Mouse (Mus musculus): ENCODE results near the gene Igsf6.

The Igsf6 gene

DNA sequence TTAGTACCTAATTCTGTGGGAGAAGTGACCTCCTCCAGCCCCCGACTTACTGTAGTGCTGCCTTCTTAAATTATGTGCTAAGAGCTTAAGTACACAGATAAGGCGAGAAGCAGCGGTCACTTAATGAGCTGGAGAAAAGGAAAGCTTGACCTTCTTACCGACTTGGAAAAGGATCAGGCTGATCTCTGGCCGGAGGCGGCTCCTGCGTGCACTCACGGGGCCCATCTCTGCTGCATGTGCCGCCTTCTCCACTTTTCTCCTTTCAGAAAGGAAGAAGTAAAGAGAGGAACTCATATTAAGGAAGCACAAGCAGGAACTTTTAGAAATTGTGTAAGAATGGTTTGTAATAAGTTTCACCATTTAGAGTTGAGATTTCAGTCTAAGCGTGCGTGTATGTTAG lies at the start of gene Igsf6:
Gene Igsf6 (minus strand): TSS at position 292 of the 400 bp plus-strand sequence.
- no peak for DNase-seq

DNA sequence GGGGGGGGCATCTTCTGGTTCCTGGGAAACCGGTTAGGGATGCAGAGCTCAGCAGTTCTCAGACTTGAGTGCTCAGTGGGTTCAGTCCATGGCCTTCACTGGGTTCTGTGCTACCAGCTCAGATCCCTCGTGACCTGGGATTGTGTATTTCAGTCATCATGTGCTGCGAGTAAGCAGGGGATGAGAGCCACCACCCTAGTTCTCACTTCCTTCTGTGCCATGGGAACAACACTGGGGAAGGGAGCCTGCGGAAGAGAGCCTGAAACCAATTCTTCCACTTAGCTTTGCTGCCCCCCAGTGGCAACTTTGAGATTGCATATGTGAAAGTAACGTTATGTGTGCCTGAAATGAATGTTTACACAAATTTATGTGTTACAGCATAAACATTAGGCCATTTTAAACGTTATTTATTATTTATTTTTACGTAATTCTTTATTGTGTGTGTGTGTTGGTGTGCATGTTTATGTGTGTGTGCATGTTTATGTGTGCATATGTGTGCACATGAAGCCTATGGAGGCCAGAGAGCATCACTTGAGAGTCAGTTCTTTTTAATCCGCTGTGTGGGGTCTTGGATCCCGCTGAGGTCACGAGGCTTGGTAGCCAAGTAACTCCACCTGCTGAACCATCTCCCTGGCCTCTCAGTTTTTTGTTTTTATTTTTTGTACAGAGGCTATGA lies 45.9 kb upstream of the Igsf6 start:
- DNase-seq = peak; percentile 6 to 20

DNA sequence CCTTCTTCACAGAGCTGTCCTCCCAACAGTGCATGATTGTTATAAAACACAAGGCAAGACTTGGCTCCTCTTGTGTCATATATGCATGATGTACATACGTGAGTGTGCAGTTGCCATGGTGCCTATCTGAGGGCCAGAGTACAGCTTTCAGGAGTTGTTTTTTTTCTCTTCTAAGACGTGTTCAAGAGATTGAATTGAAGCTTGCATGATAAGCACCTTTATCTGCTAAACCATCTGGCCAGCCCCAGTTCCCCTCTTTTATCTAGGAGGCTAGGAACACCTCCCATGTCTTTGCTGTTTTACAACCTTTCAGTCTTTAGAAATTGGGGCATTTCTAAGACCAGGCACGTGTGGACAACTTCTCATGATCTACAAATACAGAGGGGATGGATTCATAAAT lies 37.4 kb upstream of the Igsf6 start:
- DNase-seq = no peak

DNA sequence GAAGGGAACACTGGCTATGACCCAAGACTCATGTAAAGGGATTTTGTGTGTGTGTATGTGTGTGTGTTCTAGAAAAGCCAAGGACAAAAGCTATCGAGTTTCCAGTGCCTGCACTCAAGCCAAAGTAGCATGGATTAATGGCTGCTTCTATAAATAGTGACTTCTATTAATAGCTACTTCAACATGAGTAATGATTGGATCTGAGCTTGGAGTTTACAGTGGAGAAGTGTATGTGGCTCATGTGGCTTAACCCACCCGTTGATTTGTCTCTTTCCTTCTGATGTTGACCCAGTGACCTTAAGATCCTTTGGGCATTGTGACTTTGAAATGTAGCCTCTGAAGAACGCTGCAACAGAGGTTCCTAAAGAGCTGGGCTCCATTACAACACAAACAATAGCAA lies 36.9 kb upstream of the Igsf6 start:
- no peak for DNase-seq

DNA sequence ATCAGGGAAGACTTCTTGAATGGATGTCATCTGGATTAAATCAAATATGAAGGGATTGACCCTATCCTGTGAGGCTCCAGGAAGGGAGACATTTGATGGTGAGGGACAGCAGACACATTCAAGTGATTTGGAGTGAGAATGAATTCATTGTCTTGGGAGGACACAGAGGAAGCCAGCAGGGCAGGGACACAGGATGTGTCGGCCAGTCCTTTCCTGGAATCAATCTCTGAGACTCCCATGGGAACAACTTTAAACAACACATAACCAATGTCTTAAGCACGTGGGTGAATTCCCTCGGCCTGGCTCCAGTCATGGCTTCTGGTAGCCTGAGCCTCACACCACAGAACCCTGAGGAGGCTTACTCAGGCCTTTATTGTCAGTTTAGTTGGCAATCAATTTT lies 33.5 kb upstream of the Igsf6 start:
- DNase-seq = no peak

DNA sequence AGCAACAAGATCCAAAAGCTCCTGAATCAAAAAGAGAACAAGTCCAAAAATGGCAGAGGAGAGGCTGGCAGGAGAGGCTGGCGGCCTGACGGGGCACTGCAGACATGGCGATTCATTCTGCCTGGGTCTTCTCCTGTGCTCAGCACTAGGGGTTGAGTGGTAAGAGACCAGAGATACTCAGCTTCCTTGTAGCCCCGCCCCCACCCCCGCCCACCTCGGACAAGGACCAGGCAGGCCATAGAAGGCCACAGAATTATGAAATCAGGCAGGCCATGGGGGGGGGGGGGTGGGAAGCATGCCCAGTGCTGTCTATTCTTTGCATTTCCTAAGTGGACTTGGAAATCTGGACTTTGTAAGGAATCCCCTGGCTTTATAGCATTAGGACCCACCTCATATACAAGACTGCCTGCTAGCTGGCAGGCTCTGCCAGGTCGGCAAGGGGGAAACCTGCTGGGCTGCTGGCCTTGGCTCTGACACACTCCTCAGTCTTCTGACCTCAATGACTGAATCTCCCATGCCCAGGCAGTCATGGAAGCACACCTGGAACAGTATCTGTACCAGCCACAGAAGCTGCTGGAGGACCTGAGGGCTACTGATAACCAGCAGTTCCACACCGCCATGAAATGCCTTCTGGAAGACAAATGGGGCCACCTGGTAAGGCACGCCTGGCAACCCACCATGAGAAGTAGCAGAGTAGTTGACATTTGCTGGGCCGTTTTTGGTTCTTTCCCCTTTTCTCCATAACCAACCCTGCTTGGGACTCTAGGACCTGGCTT lies 24.4 kb upstream of the Igsf6 start:
- no peak for DNase-seq

DNA sequence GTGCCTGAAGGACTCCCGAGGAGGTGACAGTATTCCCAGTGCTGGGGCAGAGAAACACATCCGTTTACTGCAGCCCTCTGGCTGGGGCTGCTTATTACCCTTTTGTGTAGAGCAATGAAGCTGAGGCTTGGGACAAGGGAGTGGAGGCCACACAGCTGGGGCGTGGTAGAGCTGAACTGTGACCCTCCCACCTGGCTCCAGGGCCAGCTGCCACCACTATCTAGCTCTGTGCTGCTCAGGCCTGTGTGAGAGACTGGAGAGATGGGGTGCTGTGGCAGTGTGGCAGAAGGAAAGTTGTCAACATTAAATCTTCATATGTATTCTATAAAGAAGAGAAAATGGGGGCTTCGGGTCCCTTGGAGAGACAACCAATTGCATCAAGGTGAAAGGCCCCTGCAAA lies 18.7 kb upstream of the Igsf6 start:
- DNase-seq = no peak

DNA sequence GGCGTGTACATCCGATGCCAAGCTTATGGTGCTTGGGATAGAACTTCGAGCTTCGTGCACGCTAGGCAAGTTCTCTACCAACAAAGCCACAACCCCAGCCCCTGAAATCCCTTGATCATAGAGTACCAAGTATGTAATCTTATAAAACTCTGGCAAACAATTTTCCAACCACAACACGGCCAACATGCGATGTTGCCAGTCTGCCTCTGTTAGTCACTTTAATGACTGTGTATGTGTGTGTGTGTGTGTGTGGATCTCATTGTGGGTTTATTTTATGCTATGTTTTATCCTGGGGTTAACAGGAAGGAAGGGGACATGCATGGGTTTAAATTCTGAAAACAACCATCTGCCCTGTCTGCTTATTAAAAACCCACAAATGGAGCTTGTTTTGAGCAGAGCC lies 16.4 kb upstream of the Igsf6 start:
- DNase-seq = no peak

DNA sequence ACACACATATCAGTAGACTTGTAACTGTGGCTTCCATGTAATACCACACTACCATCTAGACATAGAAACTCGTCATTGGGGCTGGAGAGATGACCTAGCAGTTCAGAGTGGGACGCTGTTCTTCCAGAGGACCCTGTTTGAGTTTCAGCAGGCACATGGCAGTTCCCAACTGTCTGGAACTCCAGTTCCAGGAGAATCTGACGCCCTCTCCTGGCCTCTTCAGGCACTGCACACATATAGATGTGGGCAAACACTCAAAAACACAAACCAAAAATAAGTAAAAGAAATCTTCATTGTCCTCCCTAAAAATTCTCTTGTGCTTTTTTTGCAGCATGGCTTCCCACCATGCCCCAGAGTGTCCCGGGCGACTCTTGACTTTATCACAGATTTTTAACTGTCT lies 14.4 kb upstream of the Igsf6 start:
- DNase-seq = no peak

DNA sequence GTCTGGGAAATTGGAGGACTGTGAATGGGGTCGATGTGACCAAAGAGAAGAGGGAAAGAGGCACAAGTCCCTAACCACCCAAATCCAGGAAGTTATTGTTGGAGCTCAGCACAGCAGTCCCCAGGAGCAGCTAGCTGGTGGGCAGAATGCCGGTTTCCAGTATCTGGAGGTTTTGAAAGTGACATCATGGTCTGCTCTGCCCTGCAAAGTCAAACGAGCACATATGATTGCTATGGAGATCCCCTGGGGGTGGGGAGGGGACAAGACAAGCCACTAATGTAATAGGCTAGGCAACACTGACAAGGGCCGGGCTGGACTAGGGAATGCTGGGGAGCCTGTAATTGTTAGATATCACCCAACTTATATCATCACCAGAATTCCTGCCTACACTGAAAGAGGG lies 11.1 kb upstream of the Igsf6 start:
- no peak for DNase-seq

DNA sequence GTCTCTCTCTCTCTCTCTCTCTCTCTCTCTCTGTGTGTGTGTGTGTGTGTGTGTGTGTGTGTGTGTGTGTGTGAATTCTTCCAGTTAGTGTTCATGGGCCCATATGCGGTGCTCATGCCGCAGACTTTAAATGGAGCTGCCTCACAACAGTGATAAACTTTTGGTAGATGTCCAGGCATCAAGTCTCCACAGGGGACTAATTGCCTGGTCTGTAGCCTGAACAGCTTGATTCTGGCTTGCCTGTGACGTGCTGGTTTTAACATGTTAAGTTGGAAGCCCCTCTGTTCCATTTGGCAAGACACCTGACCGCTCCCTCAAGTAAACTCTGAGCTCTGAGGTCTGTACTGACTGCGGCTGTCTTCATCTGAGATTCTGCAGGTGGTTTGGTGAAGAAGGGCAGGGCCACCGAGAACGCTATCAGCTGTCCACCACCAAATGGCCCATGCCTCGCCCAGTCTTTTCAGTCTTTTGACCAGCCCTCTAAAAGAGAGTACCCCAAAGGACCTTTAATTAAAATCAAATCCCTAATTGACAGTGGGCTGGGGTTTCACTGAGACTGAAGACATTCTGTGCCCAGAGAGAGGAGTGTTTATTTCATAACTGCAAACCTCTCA lies 10.6 kb upstream of the Igsf6 start:
- DNase-seq = no peak

DNA sequence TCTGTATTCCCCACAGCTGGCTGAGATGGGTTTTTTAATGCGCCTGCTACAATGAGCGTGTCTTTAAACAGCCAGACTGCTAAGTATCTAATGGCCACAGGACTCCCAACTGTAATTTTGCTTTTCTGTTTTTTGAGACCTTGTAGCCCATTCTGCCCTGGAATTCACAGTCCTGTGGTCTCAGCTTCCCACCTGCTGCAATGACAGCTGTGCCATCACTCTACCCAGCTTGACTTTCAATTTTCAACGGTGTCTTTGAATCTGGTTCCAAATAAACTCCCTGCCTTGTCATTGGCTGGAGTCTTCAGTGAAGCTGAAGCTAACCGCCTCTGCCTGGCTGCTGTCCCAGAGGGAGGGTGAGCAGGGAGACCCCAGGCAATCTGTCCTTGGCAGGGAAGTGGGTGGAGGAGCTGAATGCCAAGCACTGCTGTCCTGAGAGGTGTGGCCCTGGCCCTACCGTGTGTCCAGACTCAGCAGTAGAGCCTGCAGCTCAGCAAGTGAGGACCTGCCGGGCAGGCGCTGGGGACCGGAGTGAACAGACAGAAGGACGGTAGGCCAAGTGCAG lies 8.7 kb upstream of the Igsf6 start:
- DNase-seq = no peak

DNA sequence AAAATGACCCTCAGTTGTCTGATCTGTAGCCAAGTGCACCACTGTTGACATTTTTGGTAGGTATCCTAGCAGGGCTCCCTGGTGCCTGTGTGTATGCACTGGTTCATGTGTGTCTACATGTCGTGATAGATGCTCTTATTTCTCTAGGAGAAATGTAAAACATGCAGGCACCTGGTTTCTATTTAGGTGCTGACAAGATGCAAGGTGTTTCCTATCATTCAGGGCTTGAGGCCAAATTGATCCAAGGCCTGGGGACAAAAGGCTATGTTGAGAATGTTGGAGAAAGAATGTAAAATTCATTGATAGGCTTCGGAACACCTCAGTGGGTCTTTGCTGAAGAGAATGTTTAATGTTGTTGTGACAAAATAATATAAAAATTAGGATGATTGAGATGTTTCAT lies 7.4 kb upstream of the Igsf6 start:
- DNase-seq = no peak

DNA sequence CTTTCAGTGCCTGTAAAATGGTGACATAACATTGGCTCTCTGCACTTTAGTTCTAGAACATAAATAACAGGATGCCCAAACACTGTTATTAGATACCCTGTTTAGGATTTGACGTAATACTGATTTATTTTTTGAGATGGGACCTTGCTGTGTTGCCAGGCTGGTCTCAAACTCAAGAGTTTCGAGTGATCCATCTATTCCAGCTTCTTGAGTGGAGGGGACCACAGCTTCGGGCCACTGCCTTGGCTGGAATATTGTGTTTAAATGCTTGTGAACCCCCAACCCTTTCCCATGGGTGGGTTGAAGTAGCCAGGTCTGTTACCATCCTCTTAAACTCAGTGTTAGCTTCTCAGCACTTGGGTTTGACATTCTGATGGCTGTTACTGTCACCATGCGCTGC lies 7.0 kb upstream of the Igsf6 start, which contains the start of gene Otoa:
Gene Otoa (plus strand): TSS at position 301 of the 400 bp plus-strand sequence.
- DNase-seq = no peak

DNA sequence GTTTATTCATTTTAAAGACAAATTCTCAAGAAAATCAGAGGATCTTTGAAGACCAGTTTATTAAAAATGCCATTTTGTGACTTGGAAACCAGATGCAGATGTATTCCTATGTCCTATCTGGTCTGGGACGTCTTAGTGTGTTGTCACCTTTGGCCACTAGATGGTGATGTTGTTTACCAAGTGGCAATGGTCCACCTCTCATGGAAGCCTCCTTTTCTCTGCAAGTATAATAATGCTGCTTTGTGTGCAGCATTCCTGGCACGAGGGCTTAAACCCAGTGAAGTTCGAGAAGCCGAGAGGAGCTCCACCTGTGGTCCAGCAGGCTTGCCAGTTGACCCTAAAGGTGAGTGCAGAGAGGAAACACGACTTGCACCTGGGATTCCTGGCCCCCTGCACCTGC lies 3.5 kb upstream of the Igsf6 start:
- no peak for DNase-seq

DNA sequence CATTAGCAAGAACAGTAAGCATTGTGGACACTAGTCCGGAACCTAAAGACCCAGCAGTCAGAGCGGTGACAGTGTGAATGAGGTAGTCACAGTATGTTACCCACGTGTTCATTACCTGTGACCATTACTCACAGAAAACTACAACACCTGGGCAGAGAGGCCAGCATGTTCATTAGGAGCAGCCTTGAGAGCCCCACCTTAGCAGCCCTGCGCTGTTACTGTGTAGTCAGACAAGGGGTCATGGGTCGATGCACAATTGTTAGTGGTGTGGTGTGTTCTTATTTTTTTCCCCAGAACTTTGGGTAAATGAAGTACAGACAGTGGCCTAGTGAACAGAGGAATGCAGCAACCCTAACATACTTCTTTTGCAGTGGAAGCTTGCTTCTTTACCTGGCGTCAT lies 2.9 kb upstream of the Igsf6 start:
- DNase-seq = no peak

DNA sequence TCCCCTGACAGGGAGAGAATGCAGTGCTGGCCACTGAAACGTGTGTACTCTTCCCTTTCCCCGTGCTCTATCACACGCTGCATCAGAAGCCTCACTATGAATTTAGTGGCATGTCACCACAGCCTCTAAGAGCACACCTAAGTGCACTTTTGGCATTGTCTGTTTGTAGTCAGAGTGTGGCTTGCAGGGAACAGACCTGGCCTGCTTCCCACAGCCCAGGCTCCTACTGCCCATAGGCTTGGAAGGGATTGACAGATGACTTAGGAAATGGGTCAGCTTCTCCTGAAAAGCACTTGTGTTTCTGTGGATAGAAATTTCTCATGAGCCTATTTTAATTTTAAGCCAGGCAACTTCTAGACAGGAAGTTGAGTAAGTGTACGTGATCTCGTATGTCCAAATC lies 1.0 kb upstream of the Igsf6 start:
- no peak for DNase-seq

DNA sequence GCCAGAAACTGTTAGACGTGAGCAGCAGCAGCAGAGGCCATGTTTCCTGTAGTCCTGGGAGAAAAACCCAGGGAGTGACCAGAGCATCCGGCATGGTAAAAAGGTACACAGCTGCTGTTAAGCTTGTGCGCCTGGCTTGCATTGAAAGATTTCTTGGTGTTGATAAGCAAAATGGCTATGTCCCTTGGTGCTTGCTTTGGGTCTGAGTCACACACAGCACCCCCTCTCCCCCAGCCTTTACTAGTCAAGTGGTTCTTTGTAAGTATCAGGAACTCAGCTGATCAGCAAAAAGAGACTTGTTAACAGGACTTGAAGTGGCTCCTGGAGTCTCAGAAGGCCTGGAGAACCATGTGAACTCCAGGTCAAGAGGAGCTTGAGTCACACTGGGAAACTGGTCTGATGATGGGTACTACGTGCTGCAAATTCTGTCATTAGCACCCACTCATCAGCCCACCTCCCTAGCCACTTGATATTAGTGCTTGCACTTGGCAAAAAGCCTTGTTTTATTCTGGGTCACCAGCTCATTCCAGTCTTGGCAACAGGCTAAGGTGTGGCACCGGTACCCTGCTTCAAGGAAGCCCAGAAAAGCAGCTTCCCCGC lies 529 bp upstream of the Igsf6 start:
- DNase-seq = no peak

DNA sequence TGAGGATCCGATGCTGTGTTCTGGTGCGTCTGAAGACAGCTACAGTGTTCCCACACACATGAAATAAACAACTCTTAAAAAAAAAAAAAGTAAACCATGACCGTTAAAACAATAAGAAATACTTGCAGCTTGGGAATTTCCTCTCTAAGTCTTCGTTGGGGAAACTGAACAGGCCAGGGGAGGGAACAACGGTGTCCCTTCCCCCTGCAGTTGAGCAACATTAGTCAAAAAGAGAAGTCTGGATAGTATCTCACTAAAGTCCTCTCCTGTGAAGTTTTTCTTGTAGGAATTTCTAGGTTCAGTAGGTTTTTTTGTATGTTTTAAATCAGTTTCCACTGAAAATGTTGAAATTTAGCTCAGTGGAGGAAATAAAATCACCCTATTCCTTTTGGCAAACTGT lies 1.9 kb downstream of the Igsf6 start:
- no peak for DNase-seq

DNA sequence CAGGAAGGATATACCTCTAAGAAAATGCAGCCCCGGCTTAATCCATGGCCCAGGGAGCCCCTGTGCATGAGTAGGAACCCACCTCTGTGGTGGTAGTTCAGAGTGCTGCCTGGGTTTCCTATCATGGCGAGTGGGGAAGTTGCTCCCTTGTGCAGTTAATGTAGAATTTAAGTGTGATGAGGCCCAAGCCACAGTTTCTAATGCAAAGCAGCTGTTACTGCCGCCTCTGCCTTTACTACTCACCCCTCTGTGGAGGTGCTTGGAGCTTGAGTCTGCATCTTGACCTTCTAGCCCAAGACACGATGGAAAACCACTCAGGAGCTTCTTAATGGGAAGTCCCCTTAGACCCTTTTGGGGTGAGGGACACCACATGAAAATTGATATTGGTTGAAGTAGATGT lies 3.1 kb downstream of the Igsf6 start:
- DNase-seq = no peak

DNA sequence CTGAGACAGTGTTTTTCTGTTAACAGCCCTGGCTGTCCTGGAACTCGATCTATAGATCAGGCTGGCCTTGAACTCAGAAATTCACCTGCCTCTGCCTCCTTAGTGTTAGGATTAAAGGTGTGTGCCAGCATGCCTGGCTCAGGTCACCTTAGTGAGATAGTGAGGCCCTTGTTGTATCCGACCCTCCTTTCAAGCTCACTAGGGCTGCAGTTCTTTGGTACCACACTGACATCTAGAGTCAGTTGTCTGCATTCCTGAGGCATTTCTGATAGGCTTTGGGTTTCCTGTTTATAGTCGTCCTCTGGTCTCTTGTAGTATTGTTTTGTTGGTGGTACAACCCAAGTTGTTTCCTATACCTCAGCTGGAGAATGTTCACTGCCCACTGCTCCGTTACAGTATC lies 10.1 kb downstream of the Igsf6 start:
- peak in 1 of 2 experiments; percentile 12 for DNase-seq

DNA sequence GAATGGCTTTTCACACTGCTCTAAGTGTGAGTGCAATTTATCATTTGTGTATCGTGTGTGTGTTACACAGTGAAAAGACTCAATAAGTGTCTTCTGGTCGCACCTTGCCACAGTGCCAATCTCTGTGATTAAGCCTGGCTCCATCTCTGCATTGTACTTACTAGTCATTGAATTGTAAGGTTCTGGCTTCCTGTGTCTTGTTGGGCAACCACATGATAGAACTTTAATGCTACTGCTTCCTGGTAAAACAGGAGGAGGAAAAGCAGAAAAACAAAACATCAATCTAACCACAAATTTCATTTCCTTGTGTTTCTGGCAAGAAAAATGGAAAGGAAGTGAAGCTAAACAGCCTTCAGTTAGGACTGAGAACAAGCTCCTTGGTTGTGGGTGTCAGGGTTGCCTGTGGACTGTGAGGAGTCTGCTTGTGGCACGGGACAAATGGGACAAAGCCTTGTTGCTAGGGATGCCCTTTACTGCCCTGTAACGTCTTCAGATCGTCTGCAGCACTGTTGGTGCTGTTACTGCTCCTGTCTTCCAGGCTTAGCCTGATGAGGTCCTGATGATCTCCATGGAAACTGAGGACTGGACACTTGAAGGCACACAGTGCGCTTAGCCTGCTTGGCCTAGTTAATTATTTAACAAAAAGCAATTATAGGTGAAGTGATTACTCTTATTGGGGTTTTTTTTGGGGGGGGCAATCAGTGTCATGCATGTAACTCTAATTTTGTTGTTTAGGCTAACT lies 14.7 kb downstream of the Igsf6 start:
- no peak for DNase-seq

DNA sequence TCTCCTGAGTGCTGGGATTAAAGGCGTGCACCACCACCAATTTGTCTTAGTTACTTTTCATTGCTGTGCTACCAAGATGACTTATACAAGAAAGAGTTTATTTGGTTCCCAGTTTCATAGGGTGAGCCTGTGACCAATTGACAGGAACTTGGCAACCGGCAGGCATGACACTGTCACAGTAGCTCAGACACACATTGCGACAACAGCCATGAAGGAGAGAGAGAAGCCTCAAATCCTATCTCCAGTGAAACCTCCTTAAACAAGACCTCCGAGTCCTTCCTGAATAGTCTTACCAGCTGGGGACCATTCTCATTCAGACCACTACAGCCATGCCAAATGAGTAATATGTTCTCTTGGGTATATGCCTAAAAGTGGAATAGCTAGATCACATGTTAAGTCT lies 21.3 kb downstream of the Igsf6 start:
- DNase-seq = no peak
